Mouse (Mus musculus): ENCODE data around the gene Zbtb16. TPM values are rescaled to one million over a fixed set of nuclear protein-coding genes. Genes with fewer than 3 reads are reported as not detected.

The Zbtb16 gene
- polyA plus RNA-seq, 1 experiment from 2014 or later = 0.57 TPM

DNA sequence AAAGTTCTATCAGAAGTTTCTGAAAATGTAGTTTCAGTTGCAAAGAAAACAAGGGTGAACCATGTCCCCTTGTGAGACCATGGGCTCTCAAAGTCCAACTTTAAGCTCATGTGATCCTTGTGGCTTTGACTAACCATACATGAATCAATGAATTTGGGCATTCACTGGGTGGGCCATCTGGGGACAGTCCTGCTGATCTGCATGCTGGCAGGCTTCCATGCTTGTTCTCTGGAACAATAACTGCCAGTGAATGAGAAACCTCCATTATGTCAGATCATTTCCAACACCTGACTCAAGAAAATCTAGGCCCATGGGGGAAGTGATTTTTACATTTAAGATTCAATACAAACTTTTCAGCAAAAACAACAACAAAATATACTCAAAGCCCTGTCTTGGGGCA is 70.1 kb downstream of the Zbtb16 start:
- no peaks in the 10 kb centered on the region for H3K4me1 ChIP-seq (ENCODE audit: control insufficient read depth, insufficient read depth, low read length)
- H3K9ac ChIP-seq (ENCODE audit: low read depth, low read length) = no peak overlapping the region
- H3K27me3 ChIP-seq (ENCODE audit: control insufficient read depth, insufficient read depth, low read length) = no peaks in the 10 kb centered on the region
- H3K36me3 ChIP-seq (ENCODE audit: control insufficient read depth, insufficient read depth, low read length) = no peaks in the 10 kb centered on the region
- H3K27ac ChIP-seq (ENCODE audit: low read depth, low read length) = no peak overlapping the region
- no peak overlapping the region for H3K4me3 ChIP-seq (ENCODE audit: low read depth, low read length)
- no peak for ATAC-seq (replicated peaks; ENCODE audit: insufficient number of reproducible peaks, low FRiP score, low TSS enrichment)
- no peaks in the 10 kb centered on the region for H3K9me3 ChIP-seq (replicated peaks; ENCODE audit: control insufficient read depth, low read length)
- H3K4me2 ChIP-seq = no peak overlapping the region

GRCm38 (mm10) chr9:48764311-48764710 is 71.7 kb downstream of the Zbtb16 start:
- Histone ChIP-seq H3K9me3 (replicated peaks; ENCODE audit: control insufficient read depth, low read length) (no peaks in the 10 kb centered on the region), H3K4me1 (ENCODE audit: control insufficient read depth, insufficient read depth, low read length) (peaks cover 10% of the 10 kb centered on the region), H3K9ac (ENCODE audit: low read depth, low read length) (no peak overlapping the region), H3K4me3 (ENCODE audit: low read depth, low read length) (no peak overlapping the region), H3K4me2 (no peak overlapping the region), H3K27ac (ENCODE audit: low read depth, low read length) (no peak overlapping the region), H3K36me3 (ENCODE audit: control insufficient read depth, insufficient read depth, low read length) (no peaks in the 10 kb centered on the region), H3K27me3 (ENCODE audit: control insufficient read depth, insufficient read depth, low read length) (no peaks in the 10 kb centered on the region)
- ATAC-seq (replicated peaks; ENCODE audit: insufficient number of reproducible peaks, low FRiP score, low TSS enrichment) = no peak
- 83% methylated on average over 5 of the region's 5 CpGs for WGBS (ENCODE audit: insufficient replicate concordance)

DNA sequence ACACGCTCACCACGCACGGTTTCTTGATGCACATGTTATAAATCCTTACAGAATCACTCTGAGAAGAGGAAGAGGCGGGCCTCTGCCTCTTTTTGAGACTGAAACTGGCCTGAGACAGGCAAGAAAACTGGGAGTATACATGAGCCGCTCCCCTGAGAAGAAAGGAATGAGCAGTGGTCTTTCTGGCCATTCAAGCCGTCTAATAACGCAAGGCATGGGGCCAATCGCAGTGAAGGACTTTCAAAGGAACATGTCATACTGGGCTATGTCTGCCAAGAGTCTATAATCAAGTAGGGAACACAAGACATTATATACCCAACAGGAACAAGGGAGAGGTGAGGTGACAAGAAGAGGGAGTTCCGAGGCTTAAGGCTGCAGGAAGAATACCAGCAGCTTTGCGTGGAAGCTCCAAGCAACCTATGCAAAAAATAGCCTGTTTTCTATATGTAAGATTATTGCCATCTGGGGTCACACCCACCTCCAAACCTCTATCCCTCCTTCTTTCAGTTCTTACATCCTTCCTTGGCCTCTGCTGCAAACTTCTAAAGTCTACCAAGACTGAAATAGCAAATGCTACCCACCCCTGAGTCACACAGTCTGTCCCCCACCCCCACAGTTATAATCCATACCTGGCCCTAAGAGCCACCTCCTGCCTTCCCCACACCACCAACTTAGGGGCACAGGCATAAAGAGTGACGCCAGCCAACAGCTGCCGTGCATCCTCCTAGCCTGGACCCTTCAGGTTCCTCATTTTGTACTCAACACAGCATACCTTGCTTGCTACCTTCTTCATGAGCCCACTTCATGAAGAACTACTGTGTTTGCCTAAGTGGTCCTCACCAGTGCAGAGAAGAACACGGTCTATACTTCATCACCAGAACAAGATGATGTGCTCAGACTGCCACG is 74.0 kb downstream of the Zbtb16 start:
- Histone ChIP-seq H3K4me2 (no peak overlapping the region), H3K9me3 (replicated peaks; ENCODE audit: control insufficient read depth, low read length) (no peaks in the 10 kb centered on the region), H3K27ac (ENCODE audit: low read depth, low read length) (no peak overlapping the region), H3K4me3 (ENCODE audit: low read depth, low read length) (no peak overlapping the region), H3K36me3 (ENCODE audit: control insufficient read depth, insufficient read depth, low read length) (no peaks in the 10 kb centered on the region), H3K4me1 (ENCODE audit: control insufficient read depth, insufficient read depth, low read length) (peaks cover 10% of the 10 kb centered on the region), H3K9ac (ENCODE audit: low read depth, low read length) (no peak overlapping the region), H3K27me3 (ENCODE audit: control insufficient read depth, insufficient read depth, low read length) (no peaks in the 10 kb centered on the region)
- ATAC-seq (replicated peaks; ENCODE audit: insufficient number of reproducible peaks, low FRiP score, low TSS enrichment) = no peak
- WGBS (ENCODE audit: insufficient replicate concordance) = 89% methylated on average over 14 of the region's 14 CpGs

DNA sequence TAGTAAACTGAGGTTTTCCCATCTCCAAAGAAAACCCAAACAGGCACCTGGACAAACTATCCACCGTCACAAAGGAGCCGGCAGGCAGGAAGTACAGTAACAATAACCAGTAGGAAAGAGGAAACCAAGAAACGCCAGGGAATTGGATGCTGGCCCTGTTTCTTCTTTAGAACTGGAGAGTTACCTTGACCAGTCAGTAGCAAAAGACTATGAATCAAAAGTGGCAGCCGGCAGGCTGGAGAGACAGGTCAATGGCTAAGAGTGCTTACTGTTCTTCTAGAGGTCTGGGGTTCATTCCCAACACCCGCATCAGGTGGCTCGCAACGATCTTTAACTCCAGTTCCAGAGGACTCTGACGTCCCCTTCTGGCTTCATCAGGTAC is 74.9 kb downstream of the Zbtb16 start:
- ATAC-seq (replicated peaks; ENCODE audit: insufficient number of reproducible peaks, low FRiP score, low TSS enrichment) = no peak
- Histone ChIP-seq H3K36me3 (ENCODE audit: control insufficient read depth, insufficient read depth, low read length) (no peaks in the 10 kb centered on the region), H3K4me2 (no peak overlapping the region), H3K27me3 (ENCODE audit: control insufficient read depth, insufficient read depth, low read length) (no peaks in the 10 kb centered on the region), H3K9me3 (replicated peaks; ENCODE audit: control insufficient read depth, low read length) (no peaks in the 10 kb centered on the region), H3K9ac (ENCODE audit: low read depth, low read length) (no peak overlapping the region), H3K4me1 (ENCODE audit: control insufficient read depth, insufficient read depth, low read length) (peaks cover 12% of the 10 kb centered on the region), H3K4me3 (ENCODE audit: low read depth, low read length) (no peak overlapping the region), H3K27ac (ENCODE audit: low read depth, low read length) (peak overlapping the region; percentile 32; the same call in 1 of the 2 replicates)
- WGBS (ENCODE audit: insufficient replicate concordance) = 64% methylated on average over 8 of the region's 8 CpGs

DNA sequence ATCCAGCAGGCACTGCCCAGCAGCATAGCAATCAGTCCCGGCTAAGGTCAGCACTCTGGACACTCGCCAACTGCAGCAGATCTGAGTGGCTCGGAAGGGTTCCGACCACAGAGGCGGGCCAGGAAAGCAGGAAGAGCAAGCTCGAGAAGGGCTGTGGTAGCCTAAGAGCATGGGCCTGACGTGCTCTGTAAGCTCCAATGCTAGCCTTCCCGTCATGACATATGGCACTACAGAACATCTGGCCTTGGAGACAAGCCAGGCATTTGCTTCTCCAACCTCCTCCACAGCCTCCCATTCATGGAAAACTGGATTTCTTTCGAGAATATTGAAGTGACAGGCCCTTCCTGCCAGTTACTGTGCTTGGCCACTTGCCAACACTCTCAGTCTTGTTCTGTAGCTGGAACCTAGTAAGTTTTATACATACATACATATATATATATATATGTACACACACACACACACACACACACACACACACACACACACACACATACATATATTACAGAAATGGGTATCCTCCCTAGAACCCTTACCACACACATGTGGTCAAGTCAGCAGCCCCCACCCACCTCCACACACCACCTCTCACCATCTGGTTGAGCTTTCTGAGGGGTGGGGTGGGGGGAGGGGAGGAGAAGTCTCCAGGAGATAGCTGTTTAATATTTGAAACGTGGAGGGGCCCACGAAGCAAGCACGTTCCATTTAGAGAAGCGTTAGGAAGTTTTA is 75.4 kb downstream of the Zbtb16 start:
- H3K9me3 ChIP-seq (replicated peaks; ENCODE audit: control insufficient read depth, low read length) = no peaks in the 10 kb centered on the region
- H3K9ac ChIP-seq (ENCODE audit: low read depth, low read length) = no peak overlapping the region
- H3K4me3 ChIP-seq (ENCODE audit: low read depth, low read length) = no peak overlapping the region
- peaks cover 15% of the 10 kb centered on the region for H3K4me1 ChIP-seq (ENCODE audit: control insufficient read depth, insufficient read depth, low read length)
- peak; percentile 74 for ATAC-seq (replicated peaks; ENCODE audit: insufficient number of reproducible peaks, low FRiP score, low TSS enrichment)
- WGBS (ENCODE audit: insufficient replicate concordance) = 31% methylated on average over 13 of the region's 13 CpGs
- no peaks in the 10 kb centered on the region for H3K36me3 ChIP-seq (ENCODE audit: control insufficient read depth, insufficient read depth, low read length)
- no peaks in the 10 kb centered on the region for H3K27me3 ChIP-seq (ENCODE audit: control insufficient read depth, insufficient read depth, low read length)
- peak overlapping the region; percentile 43; the same call in 1 of the 2 replicates for H3K27ac ChIP-seq (ENCODE audit: low read depth, low read length)
- H3K4me2 ChIP-seq = no peak overlapping the region

GRCm38 (mm10) chr9:48759098-48759497 is 76.9 kb downstream of the Zbtb16 start:
- Histone ChIP-seq H3K4me2 (no peak overlapping the region), H3K27me3 (ENCODE audit: control insufficient read depth, insufficient read depth, low read length) (no peaks in the 10 kb centered on the region), H3K4me1 (ENCODE audit: control insufficient read depth, insufficient read depth, low read length) (peaks cover 15% of the 10 kb centered on the region), H3K9me3 (replicated peaks; ENCODE audit: control insufficient read depth, low read length) (no peaks in the 10 kb centered on the region), H3K4me3 (ENCODE audit: low read depth, low read length) (no peak overlapping the region), H3K27ac (ENCODE audit: low read depth, low read length) (no peak overlapping the region), H3K36me3 (ENCODE audit: control insufficient read depth, insufficient read depth, low read length) (no peaks in the 10 kb centered on the region), H3K9ac (ENCODE audit: low read depth, low read length) (no peak overlapping the region)
- no peak for ATAC-seq (replicated peaks; ENCODE audit: insufficient number of reproducible peaks, low FRiP score, low TSS enrichment)
- WGBS (ENCODE audit: insufficient replicate concordance) = 84% methylated on average over 4 of the region's 4 CpGs

DNA sequence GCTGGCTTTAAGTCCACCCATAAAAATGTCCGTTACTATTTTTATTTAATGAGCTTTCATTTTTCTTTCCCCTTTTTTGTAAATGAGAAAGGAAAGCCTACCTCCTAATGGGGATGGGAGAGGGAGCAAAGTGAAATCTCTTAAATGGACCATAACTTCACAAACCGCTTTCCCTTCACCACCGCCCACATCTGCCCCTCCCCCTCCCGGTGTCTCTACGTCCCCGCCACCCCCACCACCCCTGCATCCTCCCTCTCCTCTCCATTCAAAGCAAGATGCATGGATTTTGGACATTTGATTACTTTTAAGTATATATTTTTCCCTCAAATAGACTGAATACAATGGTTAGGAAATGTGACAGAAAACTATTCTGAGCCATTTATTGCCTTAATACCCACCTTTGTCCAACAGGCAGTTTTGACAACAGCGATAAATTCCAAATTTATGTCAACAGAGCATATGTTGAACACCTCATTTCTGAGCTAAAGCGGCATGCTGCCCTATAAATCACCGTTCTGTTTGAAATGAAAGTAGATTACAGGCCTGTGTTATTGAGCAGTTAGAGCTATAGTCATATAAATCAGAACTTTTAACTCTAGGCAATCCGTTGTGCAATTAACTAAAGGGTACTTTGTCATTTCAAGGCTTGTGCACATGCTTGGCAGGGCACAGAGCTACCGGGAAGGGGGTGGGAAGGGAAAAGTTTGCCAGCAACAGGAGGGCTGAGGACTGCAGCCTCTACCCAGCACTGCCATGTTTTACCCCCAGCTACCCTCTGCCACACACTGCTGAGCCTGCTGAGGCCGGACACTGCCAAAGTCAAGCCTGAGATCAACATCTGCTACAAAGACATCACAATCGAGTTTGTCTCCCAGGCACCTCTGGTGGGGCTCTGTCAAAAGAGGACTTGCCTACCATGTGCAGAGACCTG is 78.1 kb downstream of the Zbtb16 start:
- no peak overlapping the region for H3K4me2 ChIP-seq
- H3K9me3 ChIP-seq (replicated peaks; ENCODE audit: control insufficient read depth, low read length) = no peaks in the 10 kb centered on the region
- no peak overlapping the region for H3K27ac ChIP-seq (ENCODE audit: low read depth, low read length)
- H3K27me3 ChIP-seq (ENCODE audit: control insufficient read depth, insufficient read depth, low read length) = no peaks in the 10 kb centered on the region
- ATAC-seq (replicated peaks; ENCODE audit: insufficient number of reproducible peaks, low FRiP score, low TSS enrichment) = no peak
- no peaks in the 10 kb centered on the region for H3K36me3 ChIP-seq (ENCODE audit: control insufficient read depth, insufficient read depth, low read length)
- WGBS (ENCODE audit: insufficient replicate concordance) = 74% methylated on average over 13 of the region's 13 CpGs
- H3K9ac ChIP-seq (ENCODE audit: low read depth, low read length) = no peak overlapping the region
- peaks cover 15% of the 10 kb centered on the region for H3K4me1 ChIP-seq (ENCODE audit: control insufficient read depth, insufficient read depth, low read length)
- H3K4me3 ChIP-seq (ENCODE audit: low read depth, low read length) = no peak overlapping the region

DNA sequence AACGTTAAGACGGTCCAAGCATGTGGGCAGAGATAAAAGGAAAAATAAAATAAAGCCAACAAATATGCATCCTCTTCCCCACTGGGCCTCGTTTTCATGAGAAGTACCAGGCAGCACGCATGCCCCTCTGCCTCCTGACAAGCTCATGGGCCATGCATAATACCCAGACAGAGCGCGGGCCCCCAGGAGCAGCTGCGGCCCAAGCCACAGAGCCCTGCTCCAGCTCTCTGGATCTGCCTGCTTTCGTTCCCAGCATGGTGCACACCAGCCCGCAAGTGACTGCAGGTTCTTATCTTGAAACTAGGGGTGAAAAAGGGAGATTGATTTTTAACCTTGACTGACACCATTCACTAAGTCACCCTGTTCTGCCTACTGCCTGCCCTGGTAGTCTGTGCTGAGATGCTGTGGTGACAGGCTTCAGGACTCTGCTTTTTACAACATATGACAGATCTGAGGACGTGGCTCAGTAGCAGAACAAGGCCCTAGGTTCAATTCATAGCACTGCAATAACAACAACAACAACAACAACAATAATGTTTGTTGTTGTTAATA is 79.7 kb downstream of the Zbtb16 start:
- no peak overlapping the region for H3K27ac ChIP-seq (ENCODE audit: low read depth, low read length)
- peaks cover 15% of the 10 kb centered on the region for H3K4me1 ChIP-seq (ENCODE audit: control insufficient read depth, insufficient read depth, low read length)
- no peak overlapping the region for H3K9ac ChIP-seq (ENCODE audit: low read depth, low read length)
- H3K9me3 ChIP-seq (replicated peaks; ENCODE audit: control insufficient read depth, low read length) = no peaks in the 10 kb centered on the region
- H3K4me3 ChIP-seq (ENCODE audit: low read depth, low read length) = no peak overlapping the region
- 38% methylated on average over 10 of the region's 10 CpGs for WGBS (ENCODE audit: insufficient replicate concordance)
- H3K36me3 ChIP-seq (ENCODE audit: control insufficient read depth, insufficient read depth, low read length) = no peaks in the 10 kb centered on the region
- no peak overlapping the region for H3K4me2 ChIP-seq
- ATAC-seq (replicated peaks; ENCODE audit: insufficient number of reproducible peaks, low FRiP score, low TSS enrichment) = no peak
- H3K27me3 ChIP-seq (ENCODE audit: control insufficient read depth, insufficient read depth, low read length) = no peaks in the 10 kb centered on the region

Measured in heart, embryonic 11.5 days (tissue).